Mouse (Mus musculus) fibroblast of lung, adult 2 months (primary cell): Measurements from ENCODE around the gene Vmn1r42.
"Not testable (repeated sequence)": the region's sequence is repeated elsewhere in the genome, so short reads cannot be mapped to it uniquely, and the experiment has no call there.

ENCODE experiments used
- DNase-seq: peaks from one replicate; pipeline ENCODE4 v3.0.0-alpha.2; 2011; ENCODE audit warnings: low read depth

Gene Vmn1r42

GRCm38 (mm10) chr6:89876313-89876712 is at the start of gene Vmn1r42, which contains the start of gene Vmn1r43:
TSS of gene Vmn1r42 (minus strand) at chr6:89876413.
TSS of gene Vmn1r43 (minus strand) at chr6:89876413.
- not testable (repeated sequence) for DNase-seq

DNA sequence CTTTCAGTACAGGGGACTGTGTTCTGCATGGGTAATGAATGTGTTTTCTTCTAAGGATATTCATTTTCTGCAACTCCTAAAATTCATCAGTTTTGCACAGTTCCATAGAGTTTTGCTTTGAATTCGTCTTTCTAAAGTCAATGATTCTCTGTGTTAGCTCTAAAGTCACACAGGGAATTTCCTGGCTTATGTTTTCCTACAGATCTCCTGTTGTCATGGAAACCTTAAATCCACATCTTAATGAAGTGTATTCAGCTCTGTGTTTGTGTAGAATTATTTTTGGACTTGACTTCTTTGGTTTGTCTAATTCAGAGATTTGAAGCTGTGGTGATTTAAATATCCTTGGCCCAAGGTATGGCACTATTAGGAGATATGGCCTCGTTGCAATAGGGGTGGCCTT is 7.6 kb upstream of the Vmn1r42 start:
- no peak for DNase-seq

- DNase-seq, result no peak
These were observed 7.1 kb upstream of the Vmn1r42 start, which contains the start of gene Vmn1r44 for GRCm38 (mm10) chr6:89883360-89883759. TSS of gene Vmn1r44 (plus strand) at chr6:89883660.

DNA sequence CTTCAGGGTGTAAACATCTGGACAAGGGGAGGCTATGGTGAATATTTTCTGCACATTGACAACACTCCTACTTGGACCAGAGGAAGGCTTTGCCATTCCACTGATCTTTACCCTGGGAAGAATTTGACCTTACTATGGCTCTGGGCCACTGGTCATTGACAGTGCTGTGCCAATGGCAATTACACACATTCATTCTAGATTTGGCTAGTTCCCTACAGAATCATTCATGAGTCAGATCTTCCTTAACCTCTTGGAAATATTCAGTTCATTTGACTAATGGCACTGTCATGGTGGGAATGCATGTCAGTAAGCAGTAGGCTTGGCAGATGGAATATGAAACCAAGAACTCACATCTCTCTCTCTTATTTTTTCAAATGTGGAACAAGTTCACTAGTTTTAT is 4.7 kb upstream of the Vmn1r42 start:
- DNase-seq, result no peak

- no peak for DNase-seq
These were observed 750 bp upstream of the Vmn1r42 start for GRCm38 (mm10) chr6:89876963-89877362.

DNA sequence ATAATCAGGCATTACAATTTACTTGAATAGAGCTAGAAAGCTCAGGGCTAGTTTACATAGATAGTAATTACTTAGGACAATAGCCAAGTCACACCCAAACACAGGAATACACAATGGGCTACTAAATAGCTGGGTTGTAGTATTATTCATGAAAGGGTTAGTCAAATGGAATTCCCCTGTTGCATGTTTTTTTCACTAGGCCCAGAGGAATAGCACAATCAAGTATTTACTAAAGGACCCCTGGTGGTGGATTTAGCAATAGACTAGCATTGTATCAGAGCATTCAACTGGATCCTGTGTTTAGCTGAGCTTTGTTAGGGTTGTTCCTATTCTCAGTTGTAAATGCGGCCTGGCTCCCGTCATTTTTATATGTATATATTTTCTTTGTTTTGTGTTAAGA is 8.2 kb downstream of the Vmn1r42 start:
- DNase-seq, result no peak

GRCm38 (mm10) chr6:89867276-89867675 is 8.9 kb downstream of the Vmn1r42 start:
- peak; percentile 24 for DNase-seq

DNA sequence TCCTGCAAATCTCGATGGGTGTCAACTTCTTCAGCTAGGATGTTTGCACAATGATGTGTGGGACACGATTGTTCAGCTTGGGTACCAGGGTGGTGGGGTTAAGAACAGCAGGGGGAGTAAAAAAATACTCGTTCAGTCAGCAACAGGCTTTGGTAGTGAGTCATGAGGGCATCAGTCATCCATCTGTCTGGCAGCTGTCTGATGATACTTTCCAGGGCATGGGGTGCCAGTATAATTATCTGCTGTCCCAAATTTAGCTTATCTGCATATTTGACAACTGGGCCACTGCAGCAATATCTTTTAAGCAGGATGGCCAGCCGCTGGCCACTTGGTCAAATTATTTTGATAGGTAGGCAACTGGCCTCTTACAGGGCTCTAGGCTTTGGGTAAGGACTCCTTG is 12.4 kb downstream of the Vmn1r42 start:
- no peak for DNase-seq

DNA sequence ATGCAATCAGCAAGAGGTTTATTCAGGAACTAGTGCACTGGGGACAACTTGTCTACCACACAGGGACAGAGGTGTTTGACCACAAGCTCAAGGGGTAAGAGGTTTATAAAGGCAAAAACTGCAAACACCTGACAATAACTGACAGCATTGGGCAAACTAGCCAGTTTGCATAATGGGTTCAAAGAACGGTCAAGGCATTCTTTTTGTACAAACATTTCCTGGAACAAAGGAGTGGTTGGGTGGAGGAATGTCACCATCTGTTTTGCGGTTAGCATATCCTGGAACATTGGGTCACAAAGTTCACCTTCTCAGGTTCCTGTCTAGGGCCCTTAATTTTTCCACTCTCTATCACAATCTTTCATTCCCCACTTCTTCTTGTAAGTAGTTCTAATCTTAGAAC is 16.4 kb downstream of the Vmn1r42 start:
- no peak for DNase-seq

GRCm38 (mm10) chr6:89857552-89857951 is 18.7 kb downstream of the Vmn1r42 start:
- no peak for DNase-seq
